Mouse (Mus musculus) adrenal gland, postnatal 4 days (tissue): Measurements from ENCODE around the gene Brwd3. TPM values are rescaled to one million over a fixed set of nuclear protein-coding genes. Genes with fewer than 3 reads are reported as not detected.

Source experiments
- DNase-seq, 2 experiments: peaks; one replicate each; pipeline ENCODE4 v3.0.0; 2021 to 2022; ENCODE audit warnings: low spot score in 2 of 2, mixed read lengths in 2 of 2
- long read RNA-seq, 2 experiments: library from polyadenylated mRNA; stranded (forward); transcript quantifications; one replicate each; pipeline ENCODE4 v2.0.0; 2021
- total RNA-seq, 2 experiments: library from RNA; stranded (reverse); gene quantifications; 2 replicates each; pipeline ENCODE4 v1.2.3; 2021

Gene Brwd3
- total RNA-seq = 10 to 100 TPM; 14.2 to 14.8 TPM
- long read RNA-seq, experiment 1, partial matches to known transcripts = 0 of 1 reads
- long read RNA-seq, experiment 1, other reads (novel, unspliced or antisense) = 1 of 1 reads
- long read RNA-seq, experiment 2, partial matches to known transcripts = 1 of 1 reads
- long read RNA-seq, experiment 2, other reads (novel, unspliced or antisense) = 0 of 1 reads

- DNase-seq = peak; percentile 11 to 55
These were observed at the start of gene Brwd3 for GRCm38 (mm10) chrX:108834090-108834774. Gene Brwd3 (minus strand): TSS chrX:108834372.

- no peak for DNase-seq
These were observed 28.5 kb upstream of the Brwd3 start for GRCm38 (mm10) chrX:108862632-108863031.

- no peak for DNase-seq
These were observed 8.5 kb upstream of the Brwd3 start for GRCm38 (mm10) chrX:108842705-108843104.

- no peak for DNase-seq
These were observed 2.2 kb upstream of the Brwd3 start for GRCm38 (mm10) chrX:108836416-108836815.

- no peak for DNase-seq
These were observed 1.1 kb upstream of the Brwd3 start for GRCm38 (mm10) chrX:108835233-108835632.

- peak; percentile 2 to 3 for DNase-seq
These were observed 671 bp downstream of the Brwd3 start for GRCm38 (mm10) chrX:108833381-108834020.

GRCm38 (mm10) chrX:108832674-108833189 lies 1.4 kb downstream of the Brwd3 start:
- DNase-seq = peak; percentile 14 to 47

- DNase-seq = no peak
These were observed 2.9 kb downstream of the Brwd3 start for GRCm38 (mm10) chrX:108831231-108831630.

GRCm38 (mm10) chrX:108828111-108828510 lies 6.1 kb downstream of the Brwd3 start:
- no peak for DNase-seq

- no peak for DNase-seq
These were observed 36.9 kb downstream of the Brwd3 start for GRCm38 (mm10) chrX:108797268-108797667.

GRCm38 (mm10) chrX:108783724-108784123 lies 50.4 kb downstream of the Brwd3 start:
- DNase-seq = no peak

GRCm38 (mm10) chrX:108731755-108732154 lies 102.4 kb downstream of the Brwd3 start:
- DNase-seq = no peak

GRCm38 (mm10) chrX:108729564-108729963 lies 104.6 kb downstream of the Brwd3 start:
- no peak for DNase-seq

GRCm38 (mm10) chrX:108729068-108729467 lies 105.1 kb downstream of the Brwd3 start:
- no peak for DNase-seq

- no peak for DNase-seq
These were observed 105.8 kb downstream of the Brwd3 start for GRCm38 (mm10) chrX:108728334-108728733.

- no peak for DNase-seq
These were observed 109.9 kb downstream of the Brwd3 start for GRCm38 (mm10) chrX:108724241-108724640.

GRCm38 (mm10) chrX:108722447-108722846 lies 111.7 kb downstream of the Brwd3 start:
- no peak for DNase-seq

GRCm38 (mm10) chrX:108704312-108704711 lies 129.9 kb downstream of the Brwd3 start:
- no peak for DNase-seq
